Mouse (Mus musculus) MEL (cell line): ENCODE data around the gene Dda1.

Experiments
- CTCF ChIP-seq, 3 experiments: IDR thresholded peaks in 2 of 3; conservative IDR thresholded peaks in 1 of 3; 2 replicates each; pipeline ENCODE4 v1.5.1; 2011 to 2012; ENCODE audit warnings: low read length in 3 of 3, low read depth in 2 of 3, mild to moderate bottlenecking in 2 of 3, improper control_type of control experiment in 1 of 3, inconsistent platforms in 1 of 3, mixed read lengths in 1 of 3, moderate library complexity in 1 of 3; ENCODE audit not compliant: control insufficient read depth in 1 of 3, insufficient read depth in 1 of 3, poor library complexity in 1 of 3, severe bottlenecking in 1 of 3
- EP300 ChIP-seq, 2 experiments: IDR thresholded peaks; 2 replicates each; pipeline ENCODE4 v1.6.1; 2011; ENCODE audit warnings: improper control_type of control experiment in 2 of 2, low read length in 2 of 2, low read depth in 1 of 2, mild to moderate bottlenecking in 1 of 2
- KAT2A ChIP-seq: conservative IDR thresholded peaks from 2 replicates; pipeline ENCODE4 v1.6.1; 2012; ENCODE audit warnings: low read depth, low read length, improper control_type of control experiment, inconsistent platforms
- MAFK ChIP-seq: IDR thresholded peaks from 2 replicates; pipeline ENCODE4 v1.6.1; 2011; ENCODE audit warnings: low read depth, mild to moderate bottlenecking, low read length, improper control_type of control experiment, borderline replicate concordance
- NRF1 ChIP-seq: IDR thresholded peaks from 2 replicates; pipeline ENCODE4 v1.6.1; 2014; ENCODE audit warnings: low read depth, mild to moderate bottlenecking, inconsistent platforms, low read length, improper control_type of control experiment, moderate library complexity; ENCODE audit not compliant: poor library complexity, insufficient read depth, severe bottlenecking
- POLR2A ChIP-seq, 2 experiments: IDR thresholded peaks; 2 replicates each; pipeline ENCODE4 v1.6.1; 2011 to 2012; ENCODE audit warnings: low read length in 2 of 2, mild to moderate bottlenecking in 2 of 2, control low read depth in 1 of 2, improper control_type of control experiment in 1 of 2, low read depth in 1 of 2, moderate library complexity in 1 of 2; ENCODE audit not compliant: control insufficient read depth in 1 of 2, insufficient read depth in 1 of 2, poor library complexity in 1 of 2
- POLR2AphosphoS2 ChIP-seq: IDR thresholded peaks from 2 replicates; pipeline ENCODE4 v1.6.1; 2011; ENCODE audit warnings: low read length, improper control_type of control experiment
- RCOR1 ChIP-seq: IDR thresholded peaks from 2 replicates; pipeline ENCODE4 v1.6.1; 2012; ENCODE audit warnings: low read depth, mild to moderate bottlenecking, inconsistent platforms, low read length, improper control_type of control experiment
- SIN3A ChIP-seq: IDR thresholded peaks from 2 replicates; pipeline ENCODE4 v1.6.1; 2012; ENCODE audit warnings: low read length, improper control_type of control experiment, inconsistent platforms

DNA sequence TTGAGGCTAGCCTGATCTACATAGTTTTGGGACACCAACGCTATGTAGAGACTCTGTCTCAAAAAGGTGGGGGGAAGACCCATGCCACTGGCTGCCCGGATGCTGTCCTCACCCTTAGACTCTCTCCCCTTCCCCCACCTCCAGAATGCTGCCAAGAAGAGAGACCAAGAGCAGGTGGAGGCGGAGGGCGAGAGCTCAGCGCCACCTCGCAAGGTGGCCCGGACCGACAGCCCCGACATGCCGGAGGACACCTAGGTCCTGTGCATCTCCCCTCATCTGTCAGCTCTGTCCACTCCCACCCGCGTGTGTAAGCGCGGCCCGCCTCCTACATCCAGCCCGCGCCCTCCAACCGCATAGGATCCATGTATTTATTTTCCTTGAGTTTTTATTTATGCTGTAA lies 5.3 kb downstream of the Dda1 start:
- no peak for TF ChIP-seq MAFK
- TF ChIP-seq EP300 (IDR thresholded peaks at IDR 0.05; ENCODE audit: low read depth in 1 of 2, low read length in 2 of 2) = no peak
- no peak for TF ChIP-seq POLR2A (IDR thresholded peaks at IDR 0.05; ENCODE audit: control insufficient read depth in 1 of 2, insufficient read depth in 1 of 2, low read depth in 1 of 2, low read length in 2 of 2, poor library complexity in 1 of 2)
- TF ChIP-seq CTCF (IDR thresholded peaks at IDR 0.05 in 2 of 3, conservative IDR thresholded peaks at IDR 0.05 in 1 of 3; ENCODE audit: control insufficient read depth in 1 of 3, insufficient read depth in 1 of 3, low read depth in 2 of 3, low read length in 3 of 3, poor library complexity in 1 of 3, severe bottlenecking in 1 of 3) = no peak
- TF ChIP-seq SIN3A = no peak
- TF ChIP-seq KAT2A = no peak
- TF ChIP-seq RCOR1 = no peak
- TF ChIP-seq POLR2AphosphoS2 = no peak
- no peak for TF ChIP-seq NRF1
